Mouse (Mus musculus) bone marrow macrophage, adult 2 months (primary cell): ENCODE measurements around the gene Trem2.

Experiments
- CTCF ChIP-seq: IDR thresholded peaks from 2 replicates; pipeline ENCODE4 v1.5.1; 2012; ENCODE audit warnings: low read depth, mild to moderate bottlenecking, low read length, moderate library complexity
- POLR2A ChIP-seq: IDR thresholded peaks from 2 replicates; pipeline ENCODE4 v1.6.1; 2012; ENCODE audit warnings: mild to moderate bottlenecking, low read depth, low read length, borderline replicate concordance

GRCm38 (mm10) chr17:48321279-48321678 lies 24.9 kb upstream of the Trem2 start:
- no peak for TF ChIP-seq POLR2A
- no peak for TF ChIP-seq CTCF
